Mouse (Mus musculus): ENCODE results near the gene Pde4dip. TPM values are rescaled to one million over a fixed set of nuclear protein-coding genes. Genes with fewer than 3 reads are reported as not detected.
A peak's percentile ranks its signal among the peaks of the same experiment; 100 is the strongest.

Pde4dip gene
- polyA plus RNA-seq, 1 experiment from 2014 or later: 44.7 TPM

GRCm38 (mm10) chr3:97805559-97805958 is 82.9 kb downstream of the Pde4dip start:
- in situ Hi-C loops (cut with MboI; ENCODE audit: low pct_unique_long_range_greater_than_20kb): no loop called here
- H3K27me3 ChIP-seq: no peaks in the 10 kb centered on the region
- DNase-seq (ENCODE audit: low read depth, low spot score) (no peak), ATAC-seq (peak; percentile 70)
- TF ChIP-seq CTCF (IDR thresholded peaks at IDR 0.05): no peak
- POLR2A ChIA-PET: no interaction called here
- CTCF ChIA-PET: interaction anchor here (1.1 kb wide), 1 partner anchor 13 kb away, joined by 5 read pairs; no protein-coding TSS in a partner anchor

- POLR2A ChIA-PET: interaction anchor here (0.8 kb wide), 1 partner anchor 27 kb away, joined by 3 read pairs; no protein-coding TSS in a partner anchor
- CTCF ChIA-PET: interaction anchor here (1.6 to 3.2 kb wide), 3 partner anchors 8 to 16 kb away, joined by 5 to 10 read pairs (median 9); no protein-coding TSS in a partner anchor
- in situ Hi-C loops (cut with MboI; ENCODE audit: low pct_unique_long_range_greater_than_20kb): no loop called here
- no peak for TF ChIP-seq CTCF (IDR thresholded peaks at IDR 0.05)
- H3K27me3 ChIP-seq: no peaks in the 10 kb centered on the region
- ATAC-seq (no peak), DNase-seq (ENCODE audit: low read depth, low spot score) (no peak)
These were observed 84.8 kb downstream of the Pde4dip start for GRCm38 (mm10) chr3:97803675-97804074.

DNA sequence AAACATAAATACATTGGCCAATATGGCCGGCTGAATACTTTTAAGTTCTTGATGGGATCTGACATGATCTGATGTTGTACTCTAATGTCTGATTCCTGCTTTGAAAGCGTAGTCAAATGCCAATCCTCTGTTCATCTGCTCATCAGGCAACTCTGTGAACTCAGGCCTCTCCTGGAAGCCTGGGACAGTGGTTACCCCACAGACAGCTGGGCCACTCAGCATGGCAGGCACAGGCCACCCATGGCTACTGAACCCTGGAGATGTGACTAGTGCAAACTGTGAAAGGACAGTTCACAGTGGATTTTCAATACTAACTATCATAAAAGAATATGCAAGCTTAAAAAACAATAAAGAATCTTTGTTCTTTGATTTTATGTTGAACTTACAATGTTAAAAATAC is 85.6 kb downstream of the Pde4dip start:
- ChIA-PET CTCF (interaction anchor here (1.6 to 3.2 kb wide), 3 partner anchors 9 to 17 kb away, joined by 5 to 10 read pairs (median 9); no protein-coding TSS in a partner anchor), POLR2A (no interaction called here)
- in situ Hi-C loops (cut with MboI; ENCODE audit: low pct_unique_long_range_greater_than_20kb): no loop called here
- TF ChIP-seq CTCF (IDR thresholded peaks at IDR 0.05): no peak
- H3K27me3 ChIP-seq: no peaks in the 10 kb centered on the region
- DNase-seq (ENCODE audit: low read depth, low spot score) (no peak), ATAC-seq (no peak)

GRCm38 (mm10) chr3:97802297-97802696 is 86.2 kb downstream of the Pde4dip start:
- no peak for TF ChIP-seq CTCF (IDR thresholded peaks at IDR 0.05)
- no peaks in the 10 kb centered on the region for H3K27me3 ChIP-seq
- in situ Hi-C loops (cut with MboI; ENCODE audit: low pct_unique_long_range_greater_than_20kb): no loop called here
- ChIA-PET CTCF (interaction anchor here (1.6 to 3.2 kb wide), 3 partner anchors 9 to 17 kb away, joined by 6 to 10 read pairs (median 9); no protein-coding TSS in a partner anchor), POLR2A (no interaction called here)
- DNase-seq (ENCODE audit: low read depth, low spot score) (no peak), ATAC-seq (peak; percentile 55)

GRCm38 (mm10) chr3:97801178-97801699 is 87.3 kb downstream of the Pde4dip start:
- no peak for TF ChIP-seq CTCF (IDR thresholded peaks at IDR 0.05)
- H3K27me3 ChIP-seq: no peaks in the 10 kb centered on the region
- ATAC-seq (no peak), DNase-seq (ENCODE audit: low read depth, low spot score) (no peak)
- ChIA-PET POLR2A (no interaction called here), CTCF (interaction anchor here (1.6 to 3.2 kb wide), 3 partner anchors 8 to 18 kb away, joined by 6 to 10 read pairs (median 9); no protein-coding TSS in a partner anchor)
- in situ Hi-C loops (cut with MboI; ENCODE audit: low pct_unique_long_range_greater_than_20kb): no loop called here

GRCm38 (mm10) chr3:97800657-97801056 is 87.8 kb downstream of the Pde4dip start:
- no peaks in the 10 kb centered on the region for H3K27me3 ChIP-seq
- in situ Hi-C loops (cut with MboI; ENCODE audit: low pct_unique_long_range_greater_than_20kb): no loop called here
- ATAC-seq (no peak), DNase-seq (ENCODE audit: low read depth, low spot score) (no peak)
- no peak for TF ChIP-seq CTCF (IDR thresholded peaks at IDR 0.05)
- POLR2A ChIA-PET: no interaction called here
- CTCF ChIA-PET: no interaction called here

- no peak for ATAC-seq
- POLR2A ChIA-PET: no interaction called here
- in situ Hi-C loops (cut with MboI; ENCODE audit: low pct_unique_long_range_greater_than_20kb): no loop called here
- TF ChIP-seq CTCF (IDR thresholded peaks at IDR 0.05): no peak
- CTCF ChIA-PET: interaction anchor here (0.9 to 2.5 kb wide), 3 partner anchors 12 to 32 kb away, joined by 3 to 8 read pairs (median 4); no protein-coding TSS in a partner anchor
- DNase-seq (ENCODE audit: low read depth, low spot score): no peak
- no peaks in the 10 kb centered on the region for H3K27me3 ChIP-seq
These were observed 88.5 kb downstream of the Pde4dip start for GRCm38 (mm10) chr3:97800004-97800403.

DNA sequence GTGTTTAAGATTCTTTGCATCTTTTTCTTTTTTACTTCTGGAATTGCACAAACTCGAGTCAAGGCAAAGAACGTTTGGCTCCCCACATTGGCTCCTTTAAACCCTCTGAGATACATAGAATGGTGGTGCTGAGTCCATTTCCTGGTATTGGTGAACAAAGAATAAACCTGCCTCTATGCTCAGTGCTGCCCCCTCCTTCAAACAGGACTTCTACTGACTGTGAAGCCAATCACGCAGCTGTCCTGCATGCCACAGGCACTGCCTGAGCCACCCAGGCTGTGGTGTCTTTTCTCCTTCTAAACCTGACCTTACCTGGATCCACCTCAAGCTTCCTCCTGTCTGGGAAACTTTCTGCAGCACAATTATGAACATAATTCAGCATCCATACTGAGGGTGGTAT is 89.2 kb downstream of the Pde4dip start:
- in situ Hi-C loops (cut with MboI; ENCODE audit: low pct_unique_long_range_greater_than_20kb): no loop called here
- TF ChIP-seq CTCF (IDR thresholded peaks at IDR 0.05): peak; percentile 29
- H3K27me3 ChIP-seq: no peaks in the 10 kb centered on the region
- DNase-seq (ENCODE audit: low read depth, low spot score) (no peak), ATAC-seq (no peak)
- POLR2A ChIA-PET: interaction anchor here (0.5 kb wide), 1 partner anchor 8 kb away, joined by 3 read pairs; no protein-coding TSS in a partner anchor
- CTCF ChIA-PET: interaction anchor here (1.4 to 2.5 kb wide), 3 partner anchors 13 to 33 kb away, joined by 3 to 8 read pairs (median 4); no protein-coding TSS in a partner anchor

DNA sequence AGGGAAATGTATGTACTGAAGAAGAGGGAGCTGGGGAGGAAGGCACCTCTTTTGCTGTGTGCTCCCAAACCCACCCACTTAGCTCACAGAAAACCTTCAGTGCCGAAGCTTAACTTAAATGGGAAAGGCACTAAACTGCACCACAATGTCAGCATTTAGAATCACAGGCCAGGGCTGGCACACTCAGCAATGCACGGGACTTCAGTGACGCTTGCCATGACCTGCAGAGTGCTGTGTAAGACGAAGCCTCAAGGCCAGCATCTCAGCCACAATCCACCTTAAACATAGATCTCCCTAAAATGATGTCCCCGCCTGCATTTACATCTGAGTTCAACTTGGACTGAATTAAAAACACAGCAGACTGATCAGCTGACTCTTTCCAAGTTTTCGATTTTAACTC is 91.1 kb downstream of the Pde4dip start:
- no peak for TF ChIP-seq CTCF (IDR thresholded peaks at IDR 0.05)
- ChIA-PET CTCF (interaction anchor here (0.9 to 2.5 kb wide), 5 partner anchors 11 to 80 kb away, joined by 3 to 8 read pairs (median 4); no protein-coding TSS in a partner anchor), POLR2A (no interaction called here)
- no peak for ATAC-seq
- DNase-seq (ENCODE audit: low read depth, low spot score): no peak
- H3K27me3 ChIP-seq: no peaks in the 10 kb centered on the region
- in situ Hi-C loops (cut with MboI; ENCODE audit: low pct_unique_long_range_greater_than_20kb): no loop called here

- ATAC-seq (no peak), DNase-seq (ENCODE audit: low read depth, low spot score) (no peak)
- no peaks in the 10 kb centered on the region for H3K27me3 ChIP-seq
- ChIA-PET CTCF (interaction anchor here (0.6 to 1.6 kb wide), 4 partner anchors 8 to 55 kb away, joined by 3 to 6 read pairs (median 4); no protein-coding TSS in a partner anchor), POLR2A (no interaction called here)
- TF ChIP-seq CTCF (IDR thresholded peaks at IDR 0.05): no peak
- in situ Hi-C loops (cut with MboI; ENCODE audit: low pct_unique_long_range_greater_than_20kb): no loop called here
These were observed 94.5 kb downstream of the Pde4dip start for GRCm38 (mm10) chr3:97793995-97794394.

DNA sequence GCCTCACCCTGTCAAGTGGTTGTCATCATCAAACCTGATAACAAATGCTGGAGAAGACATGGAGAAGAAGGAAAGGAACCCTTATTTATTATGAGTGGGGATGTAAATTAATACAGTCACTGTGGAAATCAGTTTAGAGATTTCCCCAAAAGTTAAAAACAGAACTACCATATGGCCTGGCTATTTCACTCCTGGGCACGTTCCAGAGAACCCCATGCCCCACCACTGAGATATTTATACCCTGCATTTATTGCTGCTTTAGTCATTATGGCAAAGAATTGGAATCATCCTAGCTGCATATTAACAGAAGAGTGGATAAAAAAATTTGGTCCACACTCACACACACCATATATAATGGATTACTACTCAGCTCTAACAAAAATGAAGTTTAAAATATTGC is 98.4 kb downstream of the Pde4dip start:
- ChIA-PET POLR2A (no interaction called here), CTCF (no interaction called here)
- DNase-seq (ENCODE audit: low read depth, low spot score) (no peak), ATAC-seq (no peak)
- TF ChIP-seq CTCF (IDR thresholded peaks at IDR 0.05): no peak
- in situ Hi-C loops (cut with MboI; ENCODE audit: low pct_unique_long_range_greater_than_20kb): no loop called here
- H3K27me3 ChIP-seq: peaks cover 3% of the 10 kb centered on the region

All from Patski (cell line).